Mouse (Mus musculus): ENCODE data around the gene Tmem260. TPM values are rescaled to one million over a fixed set of nuclear protein-coding genes. Genes with fewer than 3 reads are reported as not detected.
"Not testable (repeated sequence)": the region's sequence is repeated elsewhere in the genome, so short reads cannot be mapped to it uniquely, and the experiment has no call there.

The Tmem260 gene
- polyA plus RNA-seq, 1 experiment from 2014 or later, result 14.9 TPM

- Histone ChIP-seq H3K27ac (ENCODE audit: low read depth, low read length) (no peak overlapping the region), H3K9ac (ENCODE audit: low read depth, low read length) (no peak overlapping the region), H3K4me3 (ENCODE audit: low read depth, low read length) (no peak overlapping the region), H3K27me3 (ENCODE audit: control insufficient read depth, insufficient read depth, low read length) (no peaks in the 10 kb centered on the region), H3K4me2 (no peak overlapping the region), H3K9me3 (replicated peaks; ENCODE audit: control insufficient read depth, low read length) (no peaks in the 10 kb centered on the region), H3K36me3 (ENCODE audit: control insufficient read depth, insufficient read depth, low read length) (no peaks in the 10 kb centered on the region), H3K4me1 (ENCODE audit: control insufficient read depth, insufficient read depth, low read length) (no peaks in the 10 kb centered on the region)
- 86% methylated on average over 7 of the region's 7 CpGs for WGBS (ENCODE audit: insufficient replicate concordance)
- no peak for ATAC-seq (replicated peaks; ENCODE audit: insufficient number of reproducible peaks, low FRiP score, low TSS enrichment)
Observed at GRCm38 (mm10) chr14:48468339-48468738, 22.4 kb downstream of the Tmem260 start.

DNA sequence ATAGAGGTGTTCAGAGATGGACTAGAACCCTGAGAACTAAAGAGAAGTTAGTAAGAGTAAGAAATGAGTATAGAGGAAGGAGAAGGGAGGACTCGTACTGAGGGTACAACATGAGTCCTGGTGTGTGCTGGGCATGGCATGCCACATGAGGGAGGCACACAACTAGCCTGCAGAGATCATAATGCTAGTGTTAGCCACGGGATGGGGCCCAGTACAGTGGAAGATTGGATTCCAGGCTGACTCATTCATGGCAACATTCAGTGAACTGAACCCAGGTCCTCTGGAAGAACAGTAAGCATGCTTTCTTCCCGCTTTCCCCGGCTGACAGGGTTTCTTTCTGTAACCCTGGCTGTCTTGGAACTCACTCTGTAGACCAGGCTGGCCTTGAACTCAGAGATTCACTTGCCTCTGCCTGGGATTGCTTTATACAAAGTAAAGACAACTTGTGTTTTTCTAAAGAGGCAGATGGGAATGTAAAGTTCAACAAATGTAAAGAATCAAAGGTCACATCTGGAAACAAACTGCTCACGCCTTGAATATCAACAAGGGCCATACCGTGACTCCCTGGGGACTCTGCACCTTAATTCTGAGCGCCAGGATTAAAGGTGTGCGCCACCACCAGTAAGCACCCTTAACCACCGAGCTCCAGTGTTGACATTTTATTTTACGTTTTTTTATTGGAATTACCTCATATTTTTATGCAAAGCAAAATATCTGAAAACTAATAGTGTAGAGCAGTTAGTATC is 25.0 kb downstream of the Tmem260 start:
- Histone ChIP-seq H3K27me3 (ENCODE audit: control insufficient read depth, insufficient read depth, low read length) (no peaks in the 10 kb centered on the region), H3K9ac (ENCODE audit: low read depth, low read length) (no peak overlapping the region), H3K9me3 (replicated peaks; ENCODE audit: control insufficient read depth, low read length) (no peaks in the 10 kb centered on the region), H3K36me3 (ENCODE audit: control insufficient read depth, insufficient read depth, low read length) (no peaks in the 10 kb centered on the region), H3K4me1 (ENCODE audit: control insufficient read depth, insufficient read depth, low read length) (no peaks in the 10 kb centered on the region), H3K27ac (ENCODE audit: low read depth, low read length) (no peak overlapping the region), H3K4me2 (no peak overlapping the region), H3K4me3 (ENCODE audit: low read depth, low read length) (no peak overlapping the region)
- 87% methylated on average over 10 of the region's 10 CpGs for WGBS (ENCODE audit: insufficient replicate concordance)
- no peak for ATAC-seq (replicated peaks; ENCODE audit: insufficient number of reproducible peaks, low FRiP score, low TSS enrichment)

GRCm38 (mm10) chr14:48472179-48472578 is 26.3 kb downstream of the Tmem260 start:
- H3K36me3 ChIP-seq (ENCODE audit: control insufficient read depth, insufficient read depth, low read length), result no peaks in the 10 kb centered on the region; the same call in 1 of the 2 replicates
- ATAC-seq (replicated peaks; ENCODE audit: insufficient number of reproducible peaks, low FRiP score, low TSS enrichment), result no peak
- 57% methylated on average over 9 of the region's 9 CpGs for WGBS (ENCODE audit: insufficient replicate concordance)

GRCm38 (mm10) chr14:48475370-48475769 is 29.4 kb downstream of the Tmem260 start:
- H3K27ac ChIP-seq (ENCODE audit: low read depth, low read length), result no peak overlapping the region
- no peaks in the 10 kb centered on the region for H3K4me1 ChIP-seq (ENCODE audit: control insufficient read depth, insufficient read depth, low read length)
- peaks cover 3% of the 10 kb centered on the region for H3K36me3 ChIP-seq (ENCODE audit: control insufficient read depth, insufficient read depth, low read length)
- H3K4me2 ChIP-seq, result no peak overlapping the region
- H3K27me3 ChIP-seq (ENCODE audit: control insufficient read depth, insufficient read depth, low read length), result no peaks in the 10 kb centered on the region
- no peak for ATAC-seq (replicated peaks; ENCODE audit: insufficient number of reproducible peaks, low FRiP score, low TSS enrichment)
- H3K9ac ChIP-seq (ENCODE audit: low read depth, low read length), result no peak overlapping the region
- no peak overlapping the region for H3K4me3 ChIP-seq (ENCODE audit: low read depth, low read length)
- no peaks in the 10 kb centered on the region for H3K9me3 ChIP-seq (replicated peaks; ENCODE audit: control insufficient read depth, low read length)
- 50% methylated on average over 1 of the region's 1 CpGs for WGBS (ENCODE audit: insufficient replicate concordance)

More at GRCm38 (mm10) chr14:48472179-48472578, 26.3 kb downstream of the Tmem260 start:
- no peaks in the 10 kb centered on the region for H3K27me3 ChIP-seq (ENCODE audit: control insufficient read depth, insufficient read depth, low read length)
- H3K27ac ChIP-seq (ENCODE audit: low read depth, low read length), result no peak overlapping the region
- H3K4me3 ChIP-seq (ENCODE audit: low read depth, low read length), result no peak overlapping the region
- no peaks in the 10 kb centered on the region for H3K4me1 ChIP-seq (ENCODE audit: control insufficient read depth, insufficient read depth, low read length)
- H3K9ac ChIP-seq (ENCODE audit: low read depth, low read length), result no peak overlapping the region
- H3K9me3 ChIP-seq (replicated peaks; ENCODE audit: control insufficient read depth, low read length), result no peaks in the 10 kb centered on the region
- H3K4me2 ChIP-seq, result no peak overlapping the region

GRCm38 (mm10) chr14:48475834-48476233 is 29.9 kb downstream of the Tmem260 start:
- 54% methylated on average over 3 of the region's 3 CpGs for WGBS (ENCODE audit: insufficient replicate concordance)
- not testable (repeated sequence) for H3K4me3 ChIP-seq (ENCODE audit: low read depth, low read length)

DNA sequence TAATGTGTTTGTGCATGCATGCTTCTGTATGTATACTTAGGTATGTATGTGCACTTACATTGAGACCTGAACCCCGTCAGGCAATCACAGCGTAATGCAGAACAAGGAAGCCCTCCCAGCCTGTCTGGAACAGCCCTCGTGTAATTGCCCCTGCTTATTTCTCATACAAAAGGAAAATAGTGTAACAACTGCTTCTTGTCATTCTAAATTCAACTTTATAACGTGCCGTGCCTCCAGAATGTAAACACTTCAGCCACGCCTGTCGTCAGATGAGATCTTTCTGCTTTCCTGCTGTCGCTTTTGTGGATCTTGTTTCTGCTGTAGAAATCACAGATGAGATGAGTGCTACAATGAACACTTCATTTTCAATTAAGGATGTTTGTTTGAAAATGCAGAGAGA is 30.4 kb downstream of the Tmem260 start:
- no peaks in the 10 kb centered on the region for H3K9me3 ChIP-seq (replicated peaks; ENCODE audit: control insufficient read depth, low read length)
- H3K4me2 ChIP-seq, result no peak overlapping the region
- no peak overlapping the region for H3K9ac ChIP-seq (ENCODE audit: low read depth, low read length)
- peaks cover 3% of the 10 kb centered on the region for H3K36me3 ChIP-seq (ENCODE audit: control insufficient read depth, insufficient read depth, low read length)
- H3K27ac ChIP-seq (ENCODE audit: low read depth, low read length), result no peak overlapping the region
- H3K4me1 ChIP-seq (ENCODE audit: control insufficient read depth, insufficient read depth, low read length), result no peaks in the 10 kb centered on the region
- no peak overlapping the region for H3K4me3 ChIP-seq (ENCODE audit: low read depth, low read length)
- H3K27me3 ChIP-seq (ENCODE audit: control insufficient read depth, insufficient read depth, low read length), result no peaks in the 10 kb centered on the region
- 59% methylated on average over 8 of the region's 8 CpGs for WGBS (ENCODE audit: insufficient replicate concordance)
- ATAC-seq (replicated peaks; ENCODE audit: insufficient number of reproducible peaks, low FRiP score, low TSS enrichment), result no peak

More at GRCm38 (mm10) chr14:48475834-48476233, 29.9 kb downstream of the Tmem260 start:
- ATAC-seq (replicated peaks; ENCODE audit: insufficient number of reproducible peaks, low FRiP score, low TSS enrichment); H3K4me2 ChIP-seq; H3K27me3 ChIP-seq (ENCODE audit: control insufficient read depth, insufficient read depth, low read length); H3K9ac ChIP-seq (ENCODE audit: low read depth, low read length); H3K36me3 ChIP-seq (ENCODE audit: control insufficient read depth, insufficient read depth, low read length); H3K9me3 ChIP-seq (replicated peaks; ENCODE audit: control insufficient read depth, low read length); H3K4me1 ChIP-seq (ENCODE audit: control insufficient read depth, insufficient read depth, low read length); H3K27ac ChIP-seq (ENCODE audit: low read depth, low read length): not testable (repeated sequence)

- no peak overlapping the region for H3K9ac ChIP-seq (ENCODE audit: low read depth, low read length)
- H3K36me3 ChIP-seq (ENCODE audit: control insufficient read depth, insufficient read depth, low read length), result peaks cover 3% of the 10 kb centered on the region
- no peaks in the 10 kb centered on the region for H3K9me3 ChIP-seq (replicated peaks; ENCODE audit: control insufficient read depth, low read length)
- no peak overlapping the region for H3K27ac ChIP-seq (ENCODE audit: low read depth, low read length)
- no peak overlapping the region for H3K4me2 ChIP-seq
- H3K4me1 ChIP-seq (ENCODE audit: control insufficient read depth, insufficient read depth, low read length), result no peaks in the 10 kb centered on the region
- no peaks in the 10 kb centered on the region for H3K27me3 ChIP-seq (ENCODE audit: control insufficient read depth, insufficient read depth, low read length)
- no peak overlapping the region for H3K4me3 ChIP-seq (ENCODE audit: low read depth, low read length)
- ATAC-seq (replicated peaks; ENCODE audit: insufficient number of reproducible peaks, low FRiP score, low TSS enrichment), result no peak
- 48% methylated on average over 7 of the region's 7 CpGs for WGBS (ENCODE audit: insufficient replicate concordance)
Observed at GRCm38 (mm10) chr14:48481591-48481990, 35.7 kb downstream of the Tmem260 start.

DNA sequence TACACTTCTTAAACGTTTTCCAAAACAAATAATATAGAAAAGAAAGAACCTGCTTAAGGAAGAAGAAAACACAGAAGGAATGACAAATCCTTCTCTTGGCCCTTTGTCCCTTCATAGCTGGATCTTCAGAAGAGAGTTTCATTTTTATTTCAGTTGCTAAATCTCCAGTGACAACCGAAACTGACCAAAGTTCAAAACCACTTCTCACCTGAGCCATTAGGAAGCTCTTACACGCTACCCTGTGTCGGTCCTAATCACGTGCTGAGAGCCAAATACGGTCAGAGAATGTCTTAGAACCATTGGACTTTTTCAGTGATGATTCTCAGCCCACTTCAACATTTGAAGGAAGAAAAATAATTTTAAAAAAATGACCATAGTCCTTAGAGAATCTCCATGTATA is 36.8 kb downstream of the Tmem260 start:
- no peak overlapping the region for H3K4me3 ChIP-seq (ENCODE audit: low read depth, low read length)
- H3K9ac ChIP-seq (ENCODE audit: low read depth, low read length), result no peak overlapping the region
- no peak for ATAC-seq (replicated peaks; ENCODE audit: insufficient number of reproducible peaks, low FRiP score, low TSS enrichment)
- H3K4me2 ChIP-seq, result no peak overlapping the region
- H3K4me1 ChIP-seq (ENCODE audit: control insufficient read depth, insufficient read depth, low read length), result no peaks in the 10 kb centered on the region
- 85% methylated on average over 6 of the region's 6 CpGs for WGBS (ENCODE audit: insufficient replicate concordance)
- H3K27ac ChIP-seq (ENCODE audit: low read depth, low read length), result no peak overlapping the region
- no peaks in the 10 kb centered on the region for H3K9me3 ChIP-seq (replicated peaks; ENCODE audit: control insufficient read depth, low read length)
- peaks cover 5% of the 10 kb centered on the region for H3K36me3 ChIP-seq (ENCODE audit: control insufficient read depth, insufficient read depth, low read length)
- no peaks in the 10 kb centered on the region for H3K27me3 ChIP-seq (ENCODE audit: control insufficient read depth, insufficient read depth, low read length)

GRCm38 (mm10) chr14:48493896-48494295 is 48.0 kb downstream of the Tmem260 start:
- peak; percentile 10; the same call in 1 of the 2 replicates for ATAC-seq (replicated peaks; ENCODE audit: insufficient number of reproducible peaks, low FRiP score, low TSS enrichment)

More at GRCm38 (mm10) chr14:48493896-48494295, 48.0 kb downstream of the Tmem260 start:
- Histone ChIP-seq H3K4me1 (ENCODE audit: control insufficient read depth, insufficient read depth, low read length) (no peaks in the 10 kb centered on the region), H3K4me3 (ENCODE audit: low read depth, low read length) (no peak overlapping the region), H3K9ac (ENCODE audit: low read depth, low read length) (no peak overlapping the region), H3K4me2 (no peak overlapping the region), H3K9me3 (replicated peaks; ENCODE audit: control insufficient read depth, low read length) (no peaks in the 10 kb centered on the region), H3K36me3 (ENCODE audit: control insufficient read depth, insufficient read depth, low read length) (no peaks in the 10 kb centered on the region), H3K27me3 (ENCODE audit: control insufficient read depth, insufficient read depth, low read length) (no peaks in the 10 kb centered on the region), H3K27ac (ENCODE audit: low read depth, low read length) (no peak overlapping the region)
- WGBS (ENCODE audit: insufficient replicate concordance), result 23% methylated on average over 4 of the region's 4 CpGs
